Mouse (Mus musculus) liver, embryonic 14.5 days (tissue): ENCODE measurements around the gene Paqr8.

Source experiments
- CTCF ChIP-seq: IDR thresholded peaks from 2 replicates; pipeline ENCODE4 v1.5.1; 2016; ENCODE audit warnings: antibody characterized with exemption, low read depth, control low read depth
- EP300 ChIP-seq: IDR thresholded peaks from 2 replicates; pipeline ENCODE4 v1.6.1; 2016; ENCODE audit warnings: antibody characterized with exemption, low read depth

- TF ChIP-seq CTCF (no peak), EP300 (no peak)
Observed at GRCm38 (mm10) chr1:20883079-20883478, 7.3 kb upstream of the Paqr8 start.
